Mouse (Mus musculus) stomach, embryonic 16.5 days (tissue): Measurements from ENCODE around the gene Tnxb. TPM values are rescaled to one million over a fixed set of nuclear protein-coding genes. Genes with fewer than 3 reads are reported as not detected.

Experiments
- ATAC-seq: fragments of 200-750 bp; cut with Nextera tagmentation; 2 replicates; pipeline ENCODE4 v1.8.0; 2017; ENCODE audit warnings: moderate number of reproducible peaks, moderate TSS enrichment; ENCODE audit not compliant: insufficient read depth, low FRiP score
- H3K27ac ChIP-seq: fragments of 300-500 bp; sonication (generic); 2 replicates; pipeline ENCODE4 v1.5.1; 2014; ENCODE audit warnings: low read length
- H3K27me3 ChIP-seq: fragments of 300-500 bp; sonication (generic); 2 replicates; pipeline ENCODE4 v1.6.1; 2014; ENCODE audit warnings: low read length, control low read depth, mixed read lengths; ENCODE audit not compliant: control insufficient read depth, insufficient read depth
- H3K36me3 ChIP-seq: fragments of 300-500 bp; sonication (generic); 2 replicates; pipeline ENCODE4 v1.6.1; 2014; ENCODE audit warnings: low read length; ENCODE audit not compliant: control insufficient read depth, insufficient read depth
- H3K4me1 ChIP-seq: fragments of 300-500 bp; sonication (generic); 2 replicates; pipeline ENCODE4 v1.6.1; 2014; ENCODE audit warnings: low read length, control low read depth, mixed read lengths; ENCODE audit not compliant: control insufficient read depth, insufficient read depth
- H3K4me2 ChIP-seq: fragments of 300-500 bp; sonication (generic); 2 replicates; pipeline ENCODE4 v1.6.1; 2014; ENCODE audit warnings: low read depth, low read length, mixed read lengths
- H3K4me3 ChIP-seq: fragments of 300-500 bp; sonication (generic); replicated peaks from 2 replicates; pipeline ENCODE4 v1.5.1; 2014; ENCODE audit warnings: mild to moderate bottlenecking, low read length
- H3K9ac ChIP-seq: fragments of 300-500 bp; sonication (generic); 2 replicates; pipeline ENCODE4 v1.6.1; 2014; ENCODE audit warnings: low read length
- H3K9me3 ChIP-seq: fragments of 300-500 bp; sonication (generic); replicated peaks from 2 replicates; pipeline ENCODE4 v1.6.1; 2016; ENCODE audit warnings: low read length, control low read depth; ENCODE audit not compliant: control insufficient read depth
- WGBS: fragments of 180-500 bp; shearing (Covaris S2); extraction: QIAGEN DNeasy Blood & Tissue Kit; methylation state at CpG from one replicate; pipeline ENCODE4 v1.1.7; 2014; 5-methylcytosine and 5-hydroxymethylcytosine counted together
- polyA plus RNA-seq: library from polyadenylated mRNA; unstranded; fragments of >200 nt; fragmentation: Nextera tagmentation; extraction: Ambion mirVana; gene quantifications from 2 replicates; pipeline ENCODE4 v1.2.1, GENCODE M21; 2015

Gene Tnxb
- polyA plus RNA-seq, 1 experiment from 2014 or later, result 1.8 TPM

GRCm38 (mm10) chr17:34683179-34683578 is 12.8 kb downstream of the Tnxb start:
- H3K36me3 ChIP-seq, result no peaks in the 10 kb centered on the region
- H3K9me3 ChIP-seq, result no peaks in the 10 kb centered on the region
- peak overlapping the region; percentile 59; the same call in 1 of the 2 replicates for H3K27ac ChIP-seq
- no peak overlapping the region for H3K4me2 ChIP-seq
- 0 out of 2 replicates have a peak, but pooled peaks cover 5% of the 10 kb centered on the region for H3K27me3 ChIP-seq
- H3K4me3 ChIP-seq, result no peak overlapping the region
- WGBS, result 81% methylated on average over 8 of the region's 8 CpGs
- ATAC-seq, result no peak
- H3K9ac ChIP-seq, result no peak overlapping the region; the same call in 1 of the 2 replicates
- H3K4me1 ChIP-seq, result peaks cover 29% of the 10 kb centered on the region

GRCm38 (mm10) chr17:34683686-34684220 is 13.4 kb downstream of the Tnxb start:
- H3K9me3 ChIP-seq, result no peaks in the 10 kb centered on the region
- WGBS, result 63% methylated on average over 10 of the region's 10 CpGs
- H3K4me3 ChIP-seq, result no peak overlapping the region
- 0 out of 2 replicates have a peak, but pooled peaks cover 5% of the 10 kb centered on the region for H3K27me3 ChIP-seq
- ATAC-seq, result no peak
- no peak overlapping the region for H3K4me2 ChIP-seq
- peak overlapping the region; percentile 59 for H3K27ac ChIP-seq
- H3K4me1 ChIP-seq, result peaks cover 29% of the 10 kb centered on the region
- H3K9ac ChIP-seq, result peak overlapping the region; percentile 13; the same call in 1 of the 2 replicates
- H3K36me3 ChIP-seq, result no peaks in the 10 kb centered on the region

GRCm38 (mm10) chr17:34684253-34684893 is 14.0 kb downstream of the Tnxb start:
- Histone ChIP-seq H3K27me3 (0 out of 2 replicates have a peak, but pooled peaks cover under 1% of the 10 kb centered on the region), H3K27ac (peak overlapping the region; percentile 59), H3K4me2 (no peak overlapping the region), H3K4me3 (no peak overlapping the region), H3K4me1 (peaks cover 29% of the 10 kb centered on the region), H3K9ac (peak overlapping the region; percentile 13; the same call in 1 of the 2 replicates), H3K9me3 (no peaks in the 10 kb centered on the region), H3K36me3 (no peaks in the 10 kb centered on the region)
- 44% methylated on average over 9 of the region's 9 CpGs for WGBS
- ATAC-seq, result peak; percentile 22; the same call in 1 of the 2 replicates

- ATAC-seq, result peak; percentile 64
- 70% methylated on average over 28 of the region's 28 CpGs for WGBS
Measured at GRCm38 (mm10) chr17:34685120-34686110, 15.1 kb downstream of the Tnxb start.

GRCm38 (mm10) chr17:34688889-34689288 is 18.6 kb downstream of the Tnxb start:
- H3K4me1 ChIP-seq, result peaks cover 21% of the 10 kb centered on the region
- 92% methylated on average over 7 of the region's 7 CpGs for WGBS
- H3K27me3 ChIP-seq, result no peaks in the 10 kb centered on the region
- H3K9me3 ChIP-seq, result no peaks in the 10 kb centered on the region
- H3K4me2 ChIP-seq, result no peak overlapping the region
- no peak overlapping the region for H3K27ac ChIP-seq
- no peak for ATAC-seq
- H3K4me3 ChIP-seq, result no peak overlapping the region
- H3K9ac ChIP-seq, result no peak overlapping the region
- H3K36me3 ChIP-seq, result no peaks in the 10 kb centered on the region

More at GRCm38 (mm10) chr17:34685120-34686110, 15.1 kb downstream of the Tnxb start:
- Histone ChIP-seq H3K4me1 (peaks cover 29% of the 10 kb centered on the region), H3K9ac (peak overlapping the region; percentile 48; the same call in 1 of the 2 replicates), H3K4me3 (no peak overlapping the region), H3K27ac (peak overlapping the region; percentile 79), H3K27me3 (no peaks in the 10 kb centered on the region), H3K4me2 (no peak overlapping the region), H3K36me3 (no peaks in the 10 kb centered on the region), H3K9me3 (no peaks in the 10 kb centered on the region)

- H3K4me2 ChIP-seq, result no peak overlapping the region
- no peaks in the 10 kb centered on the region for H3K9me3 ChIP-seq
- H3K27me3 ChIP-seq, result no peaks in the 10 kb centered on the region
- H3K9ac ChIP-seq, result no peak overlapping the region
- ATAC-seq, result no peak
- H3K36me3 ChIP-seq, result no peaks in the 10 kb centered on the region
- H3K27ac ChIP-seq, result no peak overlapping the region
- peaks cover 10% of the 10 kb centered on the region for H3K4me1 ChIP-seq
- no peak overlapping the region for H3K4me3 ChIP-seq
- WGBS, result 39% methylated on average over 4 of the region's 4 CpGs
Measured at GRCm38 (mm10) chr17:34690458-34690857, 20.1 kb downstream of the Tnxb start.

GRCm38 (mm10) chr17:34692906-34693305 is 22.6 kb downstream of the Tnxb start:
- WGBS, result 68% methylated on average over 7 of the region's 7 CpGs
- Histone ChIP-seq H3K27ac (no peak overlapping the region), H3K27me3 (no peaks in the 10 kb centered on the region), H3K4me1 (peaks cover 3% of the 10 kb centered on the region; the same call in 1 of the 2 replicates), H3K9me3 (no peaks in the 10 kb centered on the region), H3K36me3 (no peaks in the 10 kb centered on the region), H3K9ac (no peak overlapping the region; the same call in 1 of the 2 replicates), H3K4me2 (no peak overlapping the region), H3K4me3 (no peak overlapping the region)
- ATAC-seq, result no peak

GRCm38 (mm10) chr17:34699575-34700408 is 29.5 kb downstream of the Tnxb start:
- no peak overlapping the region for H3K4me2 ChIP-seq
- H3K4me3 ChIP-seq, result no peak overlapping the region
- peak overlapping the region; percentile 14; the same call in 1 of the 2 replicates for H3K27ac ChIP-seq
- 49% methylated on average over 14 of the region's 14 CpGs for WGBS
- H3K27me3 ChIP-seq, result no peaks in the 10 kb centered on the region
- H3K36me3 ChIP-seq, result no peaks in the 10 kb centered on the region
- ATAC-seq, result no peak
- no peak overlapping the region; the same call in 1 of the 2 replicates for H3K9ac ChIP-seq
- no peaks in the 10 kb centered on the region for H3K4me1 ChIP-seq
- H3K9me3 ChIP-seq, result no peaks in the 10 kb centered on the region
